Mouse (Mus musculus) liver, adult 2 months (tissue): ENCODE results near the gene Dclk2.

Experiments
- CTCF ChIP-seq: fragments of 200-500 bp; IDR thresholded peaks from 2 replicates; pipeline ENCODE4 v1.5.1; 2011; ENCODE audit warnings: low read depth, low read length, control low read depth
- POLR2A ChIP-seq: fragments of 200-500 bp; IDR thresholded peaks from 2 replicates; pipeline ENCODE4 v1.6.1; 2011; ENCODE audit warnings: low read length, control low read depth; ENCODE audit not compliant: insufficient read depth; ENCODE audit errors: extremely low read depth

- TF ChIP-seq POLR2A (no peak), CTCF (no peak)
Observed at GRCm38 (mm10) chr3:86837386-86837785, 83.3 kb downstream of the Dclk2 start.
